Comparison of ENCODE assay signal across 15 mouse cellular contexts in the genomic region with DNA sequence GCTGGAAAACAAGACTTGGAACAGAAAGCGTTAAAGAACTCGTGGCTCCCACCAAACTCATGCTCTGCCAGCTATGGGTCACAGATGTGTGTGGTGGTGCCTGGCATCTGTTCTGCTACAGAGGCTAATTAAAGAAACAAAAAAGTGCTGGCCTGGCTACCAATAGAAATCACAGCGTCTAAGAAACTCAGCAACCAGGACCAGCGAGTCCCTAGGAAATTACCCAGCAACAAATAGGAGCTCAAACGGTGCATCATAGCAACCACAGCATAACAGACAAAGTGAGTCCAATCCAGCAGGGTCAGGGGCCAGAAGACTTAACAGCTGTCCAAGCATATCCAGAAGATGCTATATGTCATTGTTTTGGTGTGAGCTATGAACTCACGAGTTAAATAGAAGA. TPM values are rescaled to one million over a fixed set of nuclear protein-coding genes. Genes with fewer than 3 reads are reported as not detected.
A peak's percentile ranks its signal among the peaks of the same experiment; 100 is the strongest.
DNase-seq lines count a peak whose midpoint lies in the region; ATAC-seq and TF ChIP-seq lines count a peak whose summit lies in the region.
"Had no signal": no experiment of that assay in that cellular context is flagged by ENCODE, and none has a peak within 500 bp of the region (broad histone marks: within the 10 kb centered on the region; RNA-seq: fewer than 3 reads in every experiment).

No protein-coding gene starts in this region.

- WGBS in forebrain, embryonic 13.5 days: 41% methylated on average over 6 of the region's 6 CpGs
- WGBS in limb, embryonic 14.5 days: 25% methylated on average over 6 of the region's 6 CpGs

- H3K4me2 ChIP-seq in forebrain, embryonic 13.5 days: no peak overlapping the region
- H3K4me2 ChIP-seq in limb, embryonic 14.5 days (replicated peaks; ENCODE audit: low read depth, low read length, severe bottlenecking): peak overlapping the region; percentile 7; the same call in 1 of the 2 replicates
- H3K4me2 ChIP-seq: kidney, embryonic 15.5 days; stomach, embryonic 15.5 days had no signal

- no peaks in the 10 kb centered on the region for H3K27me3 ChIP-seq in forebrain, embryonic 13.5 days
- H3K27me3 ChIP-seq in limb, embryonic 14.5 days (ENCODE audit: control insufficient read depth, insufficient read depth, low read length): no peaks in the 10 kb centered on the region
- H3K27me3 ChIP-seq: kidney, embryonic 15.5 days; Patski; stomach, embryonic 15.5 days had no signal

- peaks cover 12% of the 10 kb centered on the region; the same call in 1 of the 2 replicates for H3K4me1 ChIP-seq in forebrain, embryonic 13.5 days
- H3K4me1 ChIP-seq in limb, embryonic 14.5 days (ENCODE audit: control insufficient read depth, insufficient read depth, low read length): peaks cover 23% of the 10 kb centered on the region
- H3K4me1 ChIP-seq: midbrain, embryonic 10.5 days; stomach, embryonic 15.5 days had no signal

- ATAC-seq in forebrain, embryonic 13.5 days: peak; percentile 63
- peak; percentile 70 for ATAC-seq in limb, embryonic 14.5 days (ENCODE audit: low FRiP score, low read depth)
- no peak for ATAC-seq in CD4-positive, CD25-positive, alpha-beta regulatory T cell, adult 4 months
- ATAC-seq: liver, postnatal 0 days; Patski had no signal

- no peak overlapping the region for H3K4me3 ChIP-seq in forebrain, embryonic 13.5 days
- H3K4me3 ChIP-seq in limb, embryonic 14.5 days (replicated peaks; ENCODE audit: low read length): no peak overlapping the region
- H3K4me3 ChIP-seq: kidney, embryonic 15.5 days; midbrain, embryonic 10.5 days; stomach, embryonic 15.5 days had no signal

- H3K9ac ChIP-seq in forebrain, embryonic 13.5 days: no peak overlapping the region
- no peak overlapping the region for H3K9ac ChIP-seq in limb, embryonic 14.5 days (ENCODE audit: low read depth, low read length, severe bottlenecking)
- H3K9ac ChIP-seq: kidney, embryonic 15.5 days; liver, postnatal 0 days; stomach, embryonic 15.5 days had no signal

- H3K9me3 ChIP-seq in forebrain, embryonic 13.5 days (replicated peaks): no peaks in the 10 kb centered on the region
- H3K9me3 ChIP-seq in limb, embryonic 14.5 days (ENCODE audit: control insufficient read depth, low read length): no peaks in the 10 kb centered on the region
- H3K9me3 ChIP-seq: kidney, embryonic 15.5 days; midbrain, embryonic 10.5 days; stomach, embryonic 15.5 days had no signal

- TF ChIP-seq POLR2A in limb, embryonic 14.5 days (IDR thresholded peaks at IDR 0.05; ENCODE audit: borderline replicate concordance, extremely low read depth, insufficient read depth, insufficient read length): no peak

- H3K27ac ChIP-seq in forebrain, embryonic 13.5 days: no peak overlapping the region
- H3K27ac ChIP-seq in limb, embryonic 14.5 days (replicated peaks; ENCODE audit: low read depth, low read length): no peak overlapping the region
- H3K27ac ChIP-seq: kidney, embryonic 15.5 days; midbrain, embryonic 10.5 days; stomach, embryonic 15.5 days had no signal

- peak; percentile 15 for DNase-seq in layer of hippocampus, adult 11-12 months (ENCODE audit: low spot score)
- no peak for DNase-seq in layer of hippocampus, postnatal 25 days (ENCODE audit: extremely low spot score in 1 of 2, low spot score in 1 of 2)
- DNase-seq in embryo, embryonic 10 days (ENCODE audit: low spot score): peak; percentile 28
- DNase-seq in limb, embryonic 14.5 days (ENCODE audit: low spot score): peak; percentile 47
- no peak for DNase-seq in ovary, postnatal 14 days (ENCODE audit: low spot score)
- DNase-seq in urinary bladder, adult 18-20 months (ENCODE audit: low spot score in 2 of 2): no peak
- DNase-seq: adrenal gland, adult 8-10 months; heart, adult 18-20 months; liver, postnatal 0 days had no signal

- no peaks in the 10 kb centered on the region for H3K36me3 ChIP-seq in forebrain, embryonic 13.5 days (ENCODE audit: poor library complexity, severe bottlenecking)
- H3K36me3 ChIP-seq in limb, embryonic 14.5 days (ENCODE audit: control insufficient read depth, insufficient read depth, low read length): no peaks in the 10 kb centered on the region
- H3K36me3 ChIP-seq: kidney, embryonic 15.5 days; midbrain, embryonic 10.5 days; stomach, embryonic 15.5 days had no signal

RNA-seq across cellular contexts. Expression of a gene that starts 48.5 kb away (rescaled TPM):
- total RNA-seq in layer of hippocampus, postnatal 25 days (2021): 100 to 1,000 TPM in 1 of 2 experiments, 10 to 100 TPM in 1; 88.5 to 103 TPM
- 186 and 213 TPM in 2 replicates for polyA plus RNA-seq in forebrain, embryonic 13.5 days (2015; fragmentation: Nextera tagmentation; extraction: Ambion mirVana)
- polyA plus RNA-seq in limb, embryonic 14.5 days (2012; rRNA removed): 123 and 163 TPM in 2 replicates
- polyA plus RNA-seq in limb, embryonic 14.5 days (2014; fragmentation: Nextera tagmentation; extraction: Ambion mirVana): 197 and 204 TPM in 2 replicates
- polyA plus RNA-seq in CD4-positive, CD25-positive, alpha-beta regulatory T cell, adult 4 months (2017; shearing (Covaris generic)): 10 to 100 TPM; 33.8 to 47.7 TPM

Comparison
In these comparisons a context has a peak if more than half of its experiments do, and no peak if none do; other contexts are left out.
1. DNase-seq: peak in layer of hippocampus, adult 11-12 months (single experiment), embryo, embryonic 10 days (single experiment) and limb, embryonic 14.5 days (single experiment); none in layer of hippocampus, postnatal 25 days (0 of 2), ovary, postnatal 14 days (single experiment) and urinary bladder, adult 18-20 months (0 of 2).